Mouse (Mus musculus): ENCODE measurements around the gene Gimap5.

DNA sequence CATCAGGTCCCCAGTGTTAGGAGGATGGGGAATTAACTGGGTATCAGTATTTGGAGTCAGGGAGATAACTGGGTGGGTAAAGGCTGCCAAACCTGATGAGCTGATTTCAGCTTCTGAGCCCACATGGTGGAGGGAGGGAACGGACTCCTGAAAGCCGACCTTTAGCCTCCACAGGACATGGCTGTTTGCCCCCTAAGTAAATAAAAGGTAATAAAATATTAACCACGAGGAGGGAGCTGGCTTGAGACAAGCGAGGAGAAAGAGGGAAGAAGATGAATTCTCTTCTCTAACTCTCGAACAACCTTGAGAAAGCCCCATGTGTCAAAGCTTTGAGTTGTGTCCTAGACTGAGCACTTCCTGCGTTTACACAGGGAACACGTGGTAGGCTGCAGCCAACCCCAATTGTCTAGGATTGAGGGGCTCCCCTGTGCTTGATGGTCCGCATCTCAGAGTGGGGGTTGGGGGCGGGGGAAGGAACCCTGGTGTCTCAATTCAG lies 4.2 kb upstream of the Gimap5 start:
- no peak for TF ChIP-seq ZNF384 (IDR thresholded peaks at IDR 0.05; ENCODE audit: low read depth, low read length)
- no peak for TF ChIP-seq MAFK (IDR thresholded peaks at IDR 0.05; ENCODE audit: insufficient read depth, low read depth, low read length)
- TF ChIP-seq ZC3H11A (IDR thresholded peaks at IDR 0.05; ENCODE audit: borderline replicate concordance, low read depth, low read length), result no peak
- no peak for TF ChIP-seq HCFC1 (IDR thresholded peaks at IDR 0.05; ENCODE audit: borderline replicate concordance, insufficient read depth, low read length)

All from ES-E14 (cell line).